Mouse (Mus musculus) ovary, postnatal 14 days (tissue): ENCODE results near the gene Btbd9.
A peak's percentile ranks its signal among the peaks of the same experiment; 100 is the strongest.

Source experiments
- DNase-seq: peaks from one replicate; pipeline ENCODE4 v3.0.0; 2022; ENCODE audit warnings: low spot score

The Btbd9 gene

GRCm38 (mm10) chr17:30598300-30598699 lies 22.0 kb upstream of the Btbd9 start:
- no peak for DNase-seq

GRCm38 (mm10) chr17:30597786-30598185 lies 21.5 kb upstream of the Btbd9 start:
- no peak for DNase-seq

- no peak for DNase-seq
These were observed 18.6 kb upstream of the Btbd9 start for GRCm38 (mm10) chr17:30594846-30595245.

GRCm38 (mm10) chr17:30594407-30594806 lies 18.1 kb upstream of the Btbd9 start:
- DNase-seq: no peak

GRCm38 (mm10) chr17:30590417-30591198 lies 14.3 kb upstream of the Btbd9 start:
- DNase-seq: peak; percentile 52

GRCm38 (mm10) chr17:30583258-30584001 lies 7.1 kb upstream of the Btbd9 start:
- DNase-seq: no peak

GRCm38 (mm10) chr17:30582313-30582712 lies 6.0 kb upstream of the Btbd9 start:
- DNase-seq: no peak

- no peak for DNase-seq
These were observed 4.9 kb upstream of the Btbd9 start for GRCm38 (mm10) chr17:30581201-30581600.

- no peak for DNase-seq
These were observed 4.5 kb upstream of the Btbd9 start for GRCm38 (mm10) chr17:30580781-30581180.

GRCm38 (mm10) chr17:30576946-30577345 lies 658 bp upstream of the Btbd9 start:
- DNase-seq: no peak

GRCm38 (mm10) chr17:30575121-30575904 lies 975 bp downstream of the Btbd9 start:
- no peak for DNase-seq

- DNase-seq: no peak
These were observed 1.6 kb downstream of the Btbd9 start for GRCm38 (mm10) chr17:30574783-30575075.

- no peak for DNase-seq
These were observed 2.1 kb downstream of the Btbd9 start for GRCm38 (mm10) chr17:30573990-30574782.

GRCm38 (mm10) chr17:30570971-30571370 lies 5.3 kb downstream of the Btbd9 start:
- no peak for DNase-seq

GRCm38 (mm10) chr17:30570173-30570572 lies 6.1 kb downstream of the Btbd9 start:
- no peak for DNase-seq

GRCm38 (mm10) chr17:30568473-30568872 lies 7.8 kb downstream of the Btbd9 start:
- no peak for DNase-seq

GRCm38 (mm10) chr17:30564971-30565370 lies 11.3 kb downstream of the Btbd9 start:
- no peak for DNase-seq

- DNase-seq: no peak
These were observed 11.9 kb downstream of the Btbd9 start for GRCm38 (mm10) chr17:30564407-30564806.

GRCm38 (mm10) chr17:30563484-30564075 lies 12.7 kb downstream of the Btbd9 start:
- DNase-seq: no peak

GRCm38 (mm10) chr17:30562770-30563169 lies 13.5 kb downstream of the Btbd9 start:
- DNase-seq: no peak

GRCm38 (mm10) chr17:30559536-30559935 lies 16.8 kb downstream of the Btbd9 start:
- DNase-seq: peak; percentile 57

GRCm38 (mm10) chr17:30558623-30559022 lies 17.7 kb downstream of the Btbd9 start:
- no peak for DNase-seq
